44 mouse cellular contexts compared by ENCODE assay signal in the genomic region with DNA sequence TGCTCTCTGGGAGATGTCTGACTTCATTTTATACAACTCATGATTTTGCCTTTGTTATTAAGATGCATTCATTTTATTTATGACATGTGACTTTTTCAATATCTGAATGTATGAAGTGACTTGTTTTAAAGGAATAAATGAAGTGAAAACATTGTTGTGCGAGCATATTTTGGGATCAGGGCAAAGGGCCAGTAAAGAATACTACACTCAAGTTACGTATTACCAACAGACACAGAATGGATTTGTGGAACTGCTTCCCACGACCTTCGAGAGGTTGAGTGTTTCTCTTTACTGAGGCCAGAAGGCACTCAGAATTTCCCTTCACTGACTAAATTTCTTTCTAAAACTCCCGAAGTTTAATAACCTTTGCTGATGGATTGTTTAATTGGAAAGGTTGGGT. TPM values are rescaled to one million over a fixed set of nuclear protein-coding genes. Genes with fewer than 3 reads are reported as not detected.
"Had no signal": no experiment of that assay in that cellular context is flagged by ENCODE, and none has a peak within 500 bp of the region (broad histone marks: within the 10 kb centered on the region; RNA-seq: fewer than 3 reads in every experiment).

No protein-coding gene starts in this region.

- ATAC-seq: liver, embryonic 12.5 days; liver, postnatal 0 days; lung, postnatal 0 days; midbrain, embryonic 13.5 days; midbrain, embryonic 15.5 days had no signal

- H3K9me3 ChIP-seq: limb, embryonic 10.5 days; limb, embryonic 12.5 days; limb, embryonic 13.5 days; limb, embryonic 15.5 days; liver, embryonic 12.5 days; liver, embryonic 13.5 days; liver, embryonic 15.5 days; lung, embryonic 15.5 days; megakaryocyte, embryonic 14.5 days; midbrain, embryonic 10.5 days; midbrain, embryonic 12.5 days; midbrain, embryonic 13.5 days; midbrain, embryonic 15.5 days; neural tube, embryonic 12.5 days; neural tube, embryonic 13.5 days had no signal

- H3K27me3 ChIP-seq: limb, embryonic 12.5 days; limb, embryonic 13.5 days; limb, embryonic 15.5 days; liver, embryonic 12.5 days; liver, embryonic 13.5 days; liver, embryonic 15.5 days; lung, embryonic 15.5 days; megakaryocyte, embryonic 14.5 days; midbrain, embryonic 12.5 days; midbrain, embryonic 13.5 days; midbrain, embryonic 15.5 days; neural tube, embryonic 12.5 days; neural tube, embryonic 13.5 days had no signal

- H3K4me2 ChIP-seq: limb, embryonic 12.5 days; limb, embryonic 13.5 days; limb, embryonic 15.5 days; liver, embryonic 11.5 days; liver, embryonic 12.5 days; liver, embryonic 13.5 days; liver, embryonic 15.5 days; lung, embryonic 14.5 days; lung, embryonic 15.5 days; midbrain, embryonic 11.5 days; midbrain, embryonic 12.5 days; midbrain, embryonic 13.5 days; midbrain, embryonic 15.5 days; neural tube, embryonic 12.5 days; neural tube, embryonic 13.5 days had no signal

- H3K4me1 ChIP-seq: limb, embryonic 10.5 days; limb, embryonic 12.5 days; limb, embryonic 15.5 days; neural tube, embryonic 12.5 days had no signal

- H3K4me3 ChIP-seq: limb, embryonic 10.5 days; limb, embryonic 12.5 days; limb, embryonic 13.5 days; limb, embryonic 15.5 days; liver, embryonic 12.5 days; liver, embryonic 13.5 days; liver, embryonic 15.5 days; lung, embryonic 15.5 days; megakaryocyte, embryonic 14.5 days; midbrain, embryonic 10.5 days; midbrain, embryonic 12.5 days; midbrain, embryonic 13.5 days; midbrain, embryonic 15.5 days; myocyte; neural tube, embryonic 12.5 days; neural tube, embryonic 13.5 days had no signal

- DNase-seq: left cerebral cortex, postnatal 4 days; liver, embryonic 13.5 days; liver, postnatal 0 days; lung, adult 18-20 months; lung, adult 2 months; lung, embryonic 14.5 days; lung, postnatal 10 days; lung, postnatal 14 days; lung, postnatal 36 days; lung, postnatal 4 days; midbrain, embryonic 14.5 days had no signal

- H3K36me3 ChIP-seq: midbrain, embryonic 12.5 days; midbrain, embryonic 13.5 days; midbrain, embryonic 15.5 days had no signal

- H3K9ac ChIP-seq: limb, embryonic 12.5 days; limb, embryonic 13.5 days; limb, embryonic 15.5 days; liver, embryonic 12.5 days; liver, embryonic 13.5 days; liver, embryonic 14.5 days; liver, embryonic 15.5 days; liver, postnatal 0 days; lung, embryonic 14.5 days; lung, embryonic 15.5 days; midbrain, embryonic 12.5 days; midbrain, embryonic 13.5 days; midbrain, embryonic 15.5 days; neural tube, embryonic 12.5 days; neural tube, embryonic 13.5 days had no signal

- H3K27ac ChIP-seq: limb, embryonic 10.5 days; limb, embryonic 12.5 days; limb, embryonic 13.5 days; limb, embryonic 15.5 days; liver, embryonic 12.5 days; liver, embryonic 13.5 days; liver, embryonic 14.5 days; liver, embryonic 15.5 days; lung, embryonic 15.5 days; macrophage; midbrain, embryonic 10.5 days; midbrain, embryonic 12.5 days; midbrain, embryonic 13.5 days; midbrain, embryonic 15.5 days; neural tube, embryonic 12.5 days; neural tube, embryonic 13.5 days had no signal

RNA-seq across cellular contexts. Expression of a gene that starts 8.6 kb away (rescaled TPM):
- total RNA-seq: left cerebral cortex, postnatal 10 days; left cerebral cortex, postnatal 25 days; left cerebral cortex, postnatal 36 days; left cerebral cortex, postnatal 4 days; megakaryocyte progenitor cell, adult 5-6 weeks; megakaryocyte, adult 5-6 weeks; megakaryocyte-erythroid progenitor cell, adult 5-6 weeks; midbrain, postnatal 0 days; monocyte, adult 5-6 weeks had no signal
- polyA plus RNA-seq: limb, embryonic 10.5 days; limb, embryonic 11.5 days; limb, embryonic 12.5 days; limb, embryonic 13.5 days; limb, embryonic 14.5 days; limb, embryonic 15.5 days; liver, embryonic 11.5 days; liver, embryonic 12.5 days; liver, embryonic 13.5 days; liver, embryonic 14.5 days; liver, embryonic 15.5 days; liver, embryonic 16.5 days; liver, postnatal 0 days; lung, adult 2 months; lung, embryonic 14.5 days; lung, embryonic 15.5 days; lung, embryonic 16.5 days; lung, postnatal 0 days; macrophage; midbrain, embryonic 10.5 days; midbrain, embryonic 11.5 days; midbrain, embryonic 12.5 days; midbrain, embryonic 14.5 days; midbrain, embryonic 15.5 days; midbrain, postnatal 0 days; myocyte; neural tube, embryonic 11.5 days; neural tube, embryonic 12.5 days; neural tube, embryonic 13.5 days had no signal
